Mouse (Mus musculus): Measurements from ENCODE around the gene Nrxn2. TPM values are rescaled to one million over a fixed set of nuclear protein-coding genes. Genes with fewer than 3 reads are reported as not detected.

Gene Nrxn2
- polyA plus RNA-seq (2017; shearing (Covaris generic)), result not detected

DNA sequence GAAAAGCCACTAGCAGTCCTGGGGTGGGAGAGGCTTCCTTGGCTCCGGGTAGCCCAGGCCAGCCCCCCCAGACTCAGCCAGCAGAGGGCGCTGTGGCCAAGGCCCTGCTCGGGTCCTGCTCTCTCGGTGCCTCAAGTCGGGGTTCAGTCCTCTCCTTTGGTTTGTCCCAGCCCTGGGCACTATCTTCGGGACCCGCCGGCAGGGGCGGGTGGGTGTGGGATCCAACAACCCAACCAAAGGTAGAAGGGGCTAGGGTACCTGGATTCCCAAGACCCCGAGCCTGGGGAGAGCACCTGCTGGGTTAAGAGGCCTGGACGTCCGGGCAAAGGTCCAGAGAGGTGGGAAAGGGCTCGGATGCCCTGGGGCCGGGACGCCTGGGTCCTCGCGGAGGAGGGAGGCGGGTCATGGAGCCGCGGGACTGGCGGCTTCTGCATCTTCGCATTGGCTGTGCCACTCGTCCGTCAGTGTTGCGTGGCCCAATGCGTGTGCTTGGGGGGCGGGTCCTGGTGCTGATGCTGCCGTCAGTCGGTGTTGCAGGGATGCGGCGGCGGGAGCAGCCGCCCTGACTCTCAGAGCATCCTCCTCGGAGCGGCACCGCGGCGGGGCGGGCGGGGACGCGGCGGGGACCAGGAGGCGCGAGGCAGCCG is at the start of gene Nrxn2:
Nrxn2 (plus strand) TSS at position 499 of the 647 bp plus-strand sequence.

DNA sequence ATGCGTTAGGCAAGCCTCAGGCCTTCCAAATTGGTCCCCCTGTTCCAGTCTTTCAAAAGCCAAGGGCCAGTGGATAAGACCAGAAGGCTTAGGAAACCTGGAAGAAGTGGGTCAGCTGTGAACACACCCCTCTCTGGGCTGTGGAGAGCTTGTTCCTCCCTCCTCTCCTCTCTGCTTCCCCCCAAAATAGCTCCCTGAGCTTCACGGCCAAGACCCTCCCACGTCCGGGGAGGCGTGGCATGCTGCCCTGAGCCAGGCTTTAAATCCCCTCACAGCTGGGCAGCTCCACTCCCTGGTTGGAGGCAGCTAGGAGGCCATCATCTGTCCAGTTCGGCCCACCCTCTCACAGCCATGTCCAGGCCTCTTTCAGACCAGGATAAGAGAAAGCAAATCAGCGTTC is 34.4 kb upstream of the Nrxn2 start, which contains the start of gene Pygm:
Pygm (plus strand) TSS at position 272 of the 400 bp plus-strand sequence.

DNA sequence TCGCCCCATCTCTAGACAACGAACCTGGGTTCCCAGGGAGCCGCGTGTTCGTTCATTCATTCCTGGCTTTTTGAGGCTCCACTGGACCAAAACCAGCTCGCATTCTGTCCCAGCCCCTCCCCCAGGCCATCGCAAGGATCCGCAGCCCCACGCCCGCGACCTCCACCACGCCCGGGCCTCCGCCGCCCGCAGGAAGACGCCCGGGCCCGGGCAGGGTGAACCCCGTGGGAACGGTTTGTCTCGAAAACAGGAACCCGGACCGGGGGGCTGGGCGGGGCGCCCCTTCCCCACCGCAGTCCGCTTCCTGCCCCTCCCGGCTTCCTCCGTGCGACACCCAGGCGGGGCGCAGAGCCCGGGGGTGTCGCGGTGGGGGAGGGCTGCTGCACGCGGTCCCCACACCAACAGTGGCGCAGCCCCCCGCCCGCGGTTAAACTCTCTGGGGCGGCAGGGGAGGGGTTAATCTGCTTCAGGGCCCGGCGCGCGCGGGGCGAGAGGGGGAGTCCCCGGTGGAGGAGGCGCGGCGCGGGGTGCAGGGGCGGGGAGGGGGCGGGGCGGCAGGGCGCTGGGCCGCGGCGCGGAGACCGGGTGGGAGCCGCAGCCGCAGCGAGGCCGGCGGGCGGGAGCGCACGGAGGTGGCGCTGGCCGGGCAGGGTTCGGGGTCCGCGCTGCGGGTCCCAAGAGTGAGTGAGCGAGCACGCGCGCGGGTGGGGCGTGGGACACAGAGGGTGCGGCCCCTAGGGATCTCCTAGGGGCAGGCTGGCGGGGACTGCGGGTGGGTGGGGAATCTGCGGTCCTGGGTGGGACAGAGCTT is 19.0 kb upstream of the Nrxn2 start, which contains the start of gene Rasgrp2:
Rasgrp2 (plus strand) TSS at position 56 of the 811 bp plus-strand sequence.

DNA sequence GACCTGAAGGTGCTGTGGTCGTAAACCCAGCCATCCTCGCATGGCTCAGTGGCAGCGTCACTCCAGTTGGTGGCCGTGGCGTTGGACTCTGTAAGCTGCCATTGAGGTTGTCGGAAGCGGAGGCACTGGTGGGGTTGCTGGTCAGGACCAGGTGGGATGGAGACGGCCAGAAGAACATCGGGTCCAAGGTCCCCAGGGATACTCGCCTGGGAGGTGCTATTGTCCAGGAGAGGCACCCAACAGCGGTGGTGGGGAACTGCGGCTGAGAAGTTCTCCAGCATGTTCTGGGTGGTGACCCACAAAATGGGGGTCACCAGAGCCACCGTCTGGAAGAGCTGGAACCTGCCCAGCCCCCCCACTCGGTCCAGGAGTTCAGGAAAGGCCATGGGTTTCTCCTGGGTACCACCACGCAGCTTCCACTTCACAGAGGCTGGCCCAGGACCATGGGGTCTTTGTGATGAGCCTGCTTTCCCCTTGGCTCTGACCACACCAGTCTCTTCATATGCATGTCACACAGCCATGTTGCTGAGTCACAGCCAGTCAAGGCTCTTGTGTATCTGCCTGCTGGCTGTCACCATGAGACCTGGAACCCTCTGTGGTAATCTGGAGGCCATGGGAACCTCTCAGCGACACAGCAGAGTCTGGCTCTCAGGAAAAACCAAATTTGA is 124.0 kb downstream of the Nrxn2 start, which contains the start of gene Slc22a12:
Slc22a12 (minus strand) TSS at position 666 of the 668 bp plus-strand sequence.

Other genes with a start within 250 kb of the Nrxn2 start
- gene Majin, start 234.3 kb upstream of the Nrxn2 start, polyA plus RNA-seq (2017; shearing (Covaris generic)), result not detected
- gene Gpha2, start 192.4 kb upstream of the Nrxn2 start, polyA plus RNA-seq (2017; shearing (Covaris generic)), result not detected
- gene Ppp2r5b, start 182.9 kb upstream of the Nrxn2 start, polyA plus RNA-seq (2017; shearing (Covaris generic)), result 22.5 TPM
- 91.9 TPM for gene Atg2a, start 177.1 kb upstream of the Nrxn2 start, polyA plus RNA-seq (2017; shearing (Covaris generic))
- gene Ehd1, start 142.0 kb upstream of the Nrxn2 start, polyA plus RNA-seq (2017; shearing (Covaris generic)), result 15.0 TPM
- gene Cdc42bpg, start 112.3 kb upstream of the Nrxn2 start, polyA plus RNA-seq (2017; shearing (Covaris generic)), result 0.21 TPM
- gene Men1, start 83.8 kb upstream of the Nrxn2 start, polyA plus RNA-seq (2017; shearing (Covaris generic)), result 54.5 TPM
- 212 TPM for gene Map4k2, start 77.6 kb upstream of the Nrxn2 start, polyA plus RNA-seq (2017; shearing (Covaris generic))
- gene Sf1, start 55.0 kb upstream of the Nrxn2 start, polyA plus RNA-seq (2017; shearing (Covaris generic)), result 554 TPM
- 8.2 TPM for gene Pygm, start 34.3 kb upstream of the Nrxn2 start, polyA plus RNA-seq (2017; shearing (Covaris generic))
- 594 TPM for gene Rasgrp2, start 19.4 kb upstream of the Nrxn2 start, polyA plus RNA-seq (2017; shearing (Covaris generic))
- not detected for gene Slc22a12, start 124.3 kb downstream of the Nrxn2 start, polyA plus RNA-seq (2017; shearing (Covaris generic))